8 mouse cellular contexts compared by ENCODE assay signal in the genomic region with DNA sequence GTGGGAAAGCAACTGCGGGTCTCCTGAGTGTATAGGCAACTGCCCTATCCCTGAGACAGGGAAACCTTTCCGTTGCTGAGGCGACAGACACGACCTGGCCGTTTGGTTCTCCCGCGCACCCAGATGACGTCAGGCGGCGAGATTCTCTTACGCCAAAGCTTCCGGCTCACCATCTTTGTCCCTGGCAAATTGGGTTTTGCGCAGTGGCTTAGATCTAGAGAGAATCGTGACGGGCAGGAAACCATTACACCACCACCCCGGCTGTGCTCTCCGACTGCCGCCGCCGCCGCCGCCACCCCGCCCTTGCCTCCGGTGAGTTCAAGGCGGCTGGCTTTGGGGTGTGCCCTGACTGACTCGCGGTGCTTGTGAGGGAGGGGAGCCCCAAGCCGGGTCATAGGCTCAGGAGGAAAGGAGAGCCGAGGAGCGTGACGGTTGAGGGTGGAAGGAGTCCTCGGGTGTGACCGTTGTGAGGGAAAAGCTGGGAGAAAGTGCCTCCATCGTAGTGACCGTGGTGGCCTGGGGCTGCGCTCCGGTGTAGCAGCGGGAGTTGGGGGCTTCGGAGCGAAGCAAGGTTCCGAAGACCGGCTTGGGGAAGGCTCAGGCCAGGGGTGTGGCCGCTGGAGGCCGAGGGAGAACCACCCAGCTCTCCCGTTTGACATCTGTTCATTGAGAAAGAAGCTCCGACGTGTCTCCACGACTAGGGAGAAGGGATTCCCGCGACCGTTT. TPM values are rescaled to one million over a fixed set of nuclear protein-coding genes. Genes with fewer than 3 reads are reported as not detected.
A peak's percentile ranks its signal among the peaks of the same experiment; 100 is the strongest.
DNase-seq lines count a peak whose midpoint lies in the region; ATAC-seq and TF ChIP-seq lines count a peak whose summit lies in the region.

A gene (minus strand): TSS at position 61 of the 726 bp plus-strand sequence.

- TF ChIP-seq POLR2A in MEL (IDR thresholded peaks at IDR 0.05; ENCODE audit: control insufficient read depth in 1 of 2, insufficient read depth in 1 of 2, low read depth in 1 of 2, low read length in 2 of 2, poor library complexity in 1 of 2) = peak; percentile 79 to 90
- no peak; the same call in 1 of the 2 replicates for TF ChIP-seq POLR2A in cerebellum, adult 2 months (IDR thresholded peaks at IDR 0.05; ENCODE audit: borderline replicate concordance, insufficient read depth, low read length)

- peak within 1 kb of the TSS; percentile 90 for H3K27ac ChIP-seq in MEL (ENCODE audit: control insufficient read depth, low read depth, low read length)
- H3K27ac ChIP-seq in cerebellum, adult 2 months (ENCODE audit: insufficient read depth, low read length) = peak within 1 kb of the TSS; percentile 89
- H3K27ac ChIP-seq in forebrain, postnatal 0 days (ENCODE audit: low read depth, low read length) = peak within 1 kb of the TSS; percentile 98
- peak within 1 kb of the TSS; percentile 95 for H3K27ac ChIP-seq in lung, embryonic 15.5 days

- H3K4me1 ChIP-seq in MEL (ENCODE audit: control insufficient read depth in 1 of 2, insufficient read depth in 2 of 2, low read length in 2 of 2) = peaks cover 6 to 15% of the 10 kb centered on the region in 2 experiments
- H3K4me1 ChIP-seq in cerebellum, adult 2 months (ENCODE audit: control insufficient read depth, insufficient read depth, low read length) = peaks cover 2% of the 10 kb centered on the region; the same call in 1 of the 2 replicates
- H3K4me1 ChIP-seq in forebrain, postnatal 0 days (ENCODE audit: insufficient read depth) = peaks cover 23% of the 10 kb centered on the region
- peaks cover 29% of the 10 kb centered on the region for H3K4me1 ChIP-seq in lung, embryonic 15.5 days

- no peak for TF ChIP-seq RAD21 in MEL (IDR thresholded peaks at IDR 0.05; ENCODE audit: low read depth, low read length)

- peak within 1 kb of the TSS; percentile 86 to 99 for H3K4me3 ChIP-seq in MEL (ENCODE audit: control insufficient read depth in 1 of 2, insufficient read depth in 1 of 2, low read depth in 2 of 2, low read length in 2 of 2)
- H3K4me3 ChIP-seq in cerebellum, adult 2 months (replicated peaks; ENCODE audit: insufficient read depth, low read depth, low read length) = peak within 1 kb of the TSS; percentile 84
- H3K4me3 ChIP-seq in forebrain, postnatal 0 days (ENCODE audit: low read depth, low read length) = peak within 1 kb of the TSS; percentile 98
- H3K4me3 ChIP-seq in lung, embryonic 15.5 days = peak within 1 kb of the TSS; percentile 90

- H3K9ac ChIP-seq in MEL (ENCODE audit: control insufficient read depth, low read depth, low read length, poor library complexity, severe bottlenecking) = peak within 1 kb of the TSS; percentile 95
- H3K9ac ChIP-seq in forebrain, postnatal 0 days = peak within 1 kb of the TSS; percentile 93
- H3K9ac ChIP-seq in lung, embryonic 15.5 days = peak within 1 kb of the TSS; percentile 90

- peaks cover 41% of the 10 kb centered on the region for H3K79me2 ChIP-seq in MEL (ENCODE audit: control insufficient read depth, insufficient read depth, low read length, poor library complexity)

- H3K4me2 ChIP-seq in forebrain, postnatal 0 days (ENCODE audit: low read depth) = peak within 1 kb of the TSS; percentile 52
- H3K4me2 ChIP-seq in lung, embryonic 15.5 days = peak within 1 kb of the TSS; percentile 78

- H3K9me3 ChIP-seq in MEL (replicated peaks; ENCODE audit: insufficient read depth, low read length) = no peaks in the 10 kb centered on the region
- no peaks in the 10 kb centered on the region for H3K9me3 ChIP-seq in forebrain, postnatal 0 days (ENCODE audit: low read length)
- no peaks in the 10 kb centered on the region for H3K9me3 ChIP-seq in lung, embryonic 15.5 days

- peaks cover under 1 to 29% of the 10 kb centered on the region in 2 experiments; a peak in 3 of 4 replicates for H3K36me3 ChIP-seq in MEL (ENCODE audit: control insufficient read depth in 1 of 2, insufficient read depth in 2 of 2, low read length in 2 of 2)
- H3K36me3 ChIP-seq in forebrain, postnatal 0 days (ENCODE audit: insufficient read depth) = no peaks in the 10 kb centered on the region
- no peaks in the 10 kb centered on the region for H3K36me3 ChIP-seq in lung, embryonic 15.5 days

- peak; percentile 86 for ATAC-seq in forebrain, postnatal 0 days
- ATAC-seq in lung, embryonic 15.5 days (ENCODE audit: borderline replicate concordance, extremely low read depth, low FRiP score, low TSS enrichment) = peak; percentile 76

- whole genome bisulfite sequencing in cerebellum, adult 2 months = under 1% methylated on average over 51 of the region's 51 CpGs
- WGBS in forebrain, postnatal 0 days = under 1% methylated on average over 51 of the region's 51 CpGs
- under 1% methylated on average over 51 of the region's 51 CpGs for WGBS in lung, embryonic 15.5 days

- TF ChIP-seq CTCF in MEL (IDR thresholded peaks at IDR 0.05 in 2 of 3, conservative IDR thresholded peaks at IDR 0.05 in 1 of 3; ENCODE audit: control insufficient read depth in 1 of 3, insufficient read depth in 1 of 3, low read depth in 2 of 3, low read length in 3 of 3, poor library complexity in 1 of 3, severe bottlenecking in 1 of 3) = no peak
- TF ChIP-seq CTCF in cerebellum, adult 2 months (IDR thresholded peaks at IDR 0.05; ENCODE audit: borderline replicate concordance, insufficient read depth, low read depth, low read length) = no peak
- TF ChIP-seq CTCF in forebrain, postnatal 0 days (IDR thresholded peaks at IDR 0.05; ENCODE audit: low read depth) = no peak

- H3K27me3 ChIP-seq in MEL (ENCODE audit: control insufficient read depth in 1 of 2, insufficient read depth in 2 of 2, low read length in 2 of 2) = no peaks in the 10 kb centered on the region
- no peaks in the 10 kb centered on the region for H3K27me3 ChIP-seq in cerebellum, adult 2 months (ENCODE audit: control insufficient read depth, insufficient read depth, low read length)
- no peaks in the 10 kb centered on the region for H3K27me3 ChIP-seq in forebrain, postnatal 0 days (ENCODE audit: insufficient read depth, low read length)
- H3K27me3 ChIP-seq in lung, embryonic 15.5 days = no peaks in the 10 kb centered on the region

- DNase-seq in MEL (ENCODE audit: low read depth, low spot score) = peak; percentile 100
- DNase-seq in cerebellum, adult 2 months = peak; percentile 95 to 96
- peak; percentile 98 for DNase-seq in forebrain, postnatal 0 days
- peak; percentile 96 for DNase-seq in heart, postnatal 4 days
- DNase-seq in layer of hippocampus, adult 8-10 months (ENCODE audit: low spot score in 2 of 2) = peak; percentile 93 to 94
- peak; percentile 85 for DNase-seq in ovary, adult 18-20 months (ENCODE audit: low spot score)
- DNase-seq in thymus, postnatal 0 days (ENCODE audit: low spot score) = peak; percentile 99

- TF ChIP-seq EP300 in MEL (IDR thresholded peaks at IDR 0.05; ENCODE audit: low read depth in 1 of 2, low read length in 2 of 2) = peak in 1 of 2 experiments; percentile 65; a peak in 1 of 4 replicates

TF ChIP-seq in MEL, 35 proteins besides CTCF, POLR2A, EP300 and RAD21 (continues in another document):
- peak; percentile 71 for TF ChIP-seq MAX (IDR thresholded peaks at IDR 0.05; ENCODE audit: low read length)
- peak; percentile 83 for TF ChIP-seq POLR2AphosphoS2 (IDR thresholded peaks at IDR 0.05; ENCODE audit: low read length)
- no peak for TF ChIP-seq ZKSCAN1 (IDR thresholded peaks at IDR 0.05; ENCODE audit: low read depth, low read length)
- peak; percentile 91 for TF ChIP-seq NELFE (IDR thresholded peaks at IDR 0.05; ENCODE audit: low read depth, low read length)
- no peak for TF ChIP-seq POLR2AphosphoS5 (IDR thresholded peaks at IDR 0.05; ENCODE audit: borderline replicate concordance, low read depth, low read length)
- TF ChIP-seq NRF1 (IDR thresholded peaks at IDR 0.05; ENCODE audit: insufficient read depth, low read depth, low read length, poor library complexity, severe bottlenecking) = peak; percentile 69
- peak; percentile 74; the same call in 1 of the 2 replicates for TF ChIP-seq MYC (IDR thresholded peaks at IDR 0.05; ENCODE audit: low read depth, low read length)
- no peak for TF ChIP-seq SMC3 (IDR thresholded peaks at IDR 0.05; ENCODE audit: low read depth, low read length)
- TF ChIP-seq TCF12 (IDR thresholded peaks at IDR 0.05; ENCODE audit: low read depth, low read length) = peak; percentile 71
- TF ChIP-seq MXI1 (IDR thresholded peaks at IDR 0.05; ENCODE audit: low read depth, low read length) = peak; percentile 96
- TF ChIP-seq ZNF384 (IDR thresholded peaks at IDR 0.05; ENCODE audit: low read depth, low read length) = no peak
- 0 out of 2 replicates have a peak, but pooled peaks have one; percentile 24 for TF ChIP-seq USF1 (IDR thresholded peaks at IDR 0.05; ENCODE audit: low read depth, low read length)
- peak; percentile 76; the same call in 1 of the 2 replicates for TF ChIP-seq UBTF (IDR thresholded peaks at IDR 0.05; ENCODE audit: borderline replicate concordance, insufficient read depth, low read depth, low read length)
- TF ChIP-seq RCOR1 (IDR thresholded peaks at IDR 0.05; ENCODE audit: low read depth, low read length) = no peak
- peak; percentile 87 for TF ChIP-seq TBP (IDR thresholded peaks at IDR 0.05; ENCODE audit: low read depth, low read length)
- TF ChIP-seq USF2 (IDR thresholded peaks at IDR 0.05; ENCODE audit: borderline replicate concordance in 1 of 2, insufficient read depth in 1 of 2, low read depth in 1 of 2, low read length in 2 of 2) = no peak
- TF ChIP-seq HCFC1 (IDR thresholded peaks at IDR 0.05; ENCODE audit: low read depth, low read length) = peak; percentile 98
- peak; percentile 93 for TF ChIP-seq KAT2A (conservative IDR thresholded peaks at IDR 0.05; ENCODE audit: low read depth, low read length)
- TF ChIP-seq MYB (IDR thresholded peaks at IDR 0.05; ENCODE audit: low read depth, low read length) = peak; percentile 97
- 0 out of 2 replicates have a peak, but pooled peaks have one; percentile 10 for TF ChIP-seq CHD1 (IDR thresholded peaks at IDR 0.05; ENCODE audit: low read depth, low read length)
- TF ChIP-seq GATA1 (IDR thresholded peaks at IDR 0.05; ENCODE audit: low read depth, low read length) = no peak
- TF ChIP-seq MAZ (IDR thresholded peaks at IDR 0.05; ENCODE audit: low read depth, low read length) = no peak

RNA-seq across cellular contexts. Expression of the gene that starts here (rescaled TPM):
- total RNA-seq in MEL (2012; rRNA removed) = 8.2 and 8.4 TPM in 2 replicates
- 10 to 100 TPM in 1 of 2 experiments, not detected in 1; 11.8 TPM for polyA plus RNA-seq in MEL (2012; ENCODE audit: insufficient read depth in 1 of 2, insufficient read length in 2 of 2, low read depth in 1 of 2, low replicate concordance in 2 of 2, missing spikeins in 1 of 2)
- polyA plus RNA-seq in cerebellum, adult 2 months (2012; rRNA removed) = 8.6 and 9.8 TPM in 2 replicates
- 8.8 and 12.8 TPM in 2 replicates for total RNA-seq in forebrain, postnatal 0 days (2014; rRNA removed)
- 14.6 and 16.2 TPM in 2 replicates for polyA plus RNA-seq in forebrain, postnatal 0 days (2015; fragmentation: Nextera tagmentation; extraction: Ambion mirVana)
- 10 to 100 TPM in 1 of 2 experiments, 1 to 10 TPM in 1; 7.1 to 10.0 TPM for total RNA-seq in heart, postnatal 4 days (2021)
- 10 to 100 TPM in 2 of 4 experiments, 1 to 10 TPM in 2; 8.8 to 15.2 (median 12.2) TPM for total RNA-seq in layer of hippocampus, adult 8-10 months (2022)
- polyA plus RNA-seq in lung, embryonic 15.5 days (2015; fragmentation: Nextera tagmentation; extraction: Ambion mirVana) = 12.1 and 12.3 TPM in 2 replicates
- polyA plus RNA-seq in thymus, postnatal 0 days (2015; fragmentation: Nextera tagmentation; extraction: Ambion mirVana) = 13.0 and 13.5 TPM in 2 replicates

Comparison
In these comparisons a context has a peak if more than half of its experiments do, and no peak if none do; other contexts are left out.
1. Peak in every context shown above with its lines: DNase-seq, ATAC-seq, H3K4me3 ChIP-seq and H3K27ac ChIP-seq.